Mouse (Mus musculus) embryonic fibroblast, embryonic 13.5 days (primary cell): Measurements from ENCODE around the gene Arhgap6.

Experiments used
- CTCF ChIP-seq: IDR thresholded peaks from 2 replicates; pipeline ENCODE4 v1.5.1; 2011; ENCODE audit warnings: mild to moderate bottlenecking, control low read depth, low read length, moderate library complexity, borderline replicate concordance; ENCODE audit not compliant: insufficient read depth
- POLR2A ChIP-seq: IDR thresholded peaks from 2 replicates; pipeline ENCODE4 v1.6.1; 2011; ENCODE audit warnings: low read depth, mild to moderate bottlenecking, control low read depth, low read length, moderate library complexity

DNA sequence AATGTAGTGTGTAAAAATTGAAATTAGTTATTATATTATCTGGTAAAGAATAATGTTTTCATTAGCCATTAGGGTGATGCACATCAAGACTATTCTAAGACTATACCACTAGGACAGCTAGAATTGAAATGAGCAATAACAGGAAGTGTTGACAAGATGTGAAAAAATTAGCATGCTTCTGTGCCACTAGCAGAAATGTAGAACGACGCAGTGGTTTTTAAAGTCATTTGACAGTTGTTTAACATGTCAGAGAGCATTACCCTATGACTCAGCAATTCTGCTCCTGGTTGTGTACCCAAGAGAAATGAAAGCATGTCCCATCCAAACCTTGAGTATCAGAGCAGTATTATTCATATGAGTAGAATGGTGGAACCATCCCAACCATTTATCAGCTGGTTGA lies 9.8 kb downstream of the Arhgap6 start:
- no peak for TF ChIP-seq POLR2A
- no peak for TF ChIP-seq CTCF
